Mouse (Mus musculus): ENCODE results near the gene Usp12. TPM values are rescaled to one million over a fixed set of nuclear protein-coding genes. Genes with fewer than 3 reads are reported as not detected.

Usp12 gene
- total RNA-seq (2021), result 10 to 100 TPM; 64.4 to 67.3 TPM
- long read RNA-seq, full-length matches to known transcripts, result 4 of 20 reads
- long read RNA-seq, partial matches to known transcripts, result 2 of 20 reads
- long read RNA-seq, other reads (novel, unspliced or antisense), result 14 of 20 reads

GRCm38 (mm10) chr5:146794853-146795252 lies at the start of gene Usp12:
TSS of gene Usp12 (minus strand) at chr5:146795006.
- DNase-seq (ENCODE audit: low spot score in 2 of 2), result peak; percentile 98 to 99

GRCm38 (mm10) chr5:146844301-146844941 lies 49.6 kb upstream of the Usp12 start:
- no peak for DNase-seq (ENCODE audit: low spot score in 2 of 2)

GRCm38 (mm10) chr5:146841996-146842395 lies 47.2 kb upstream of the Usp12 start:
- no peak for DNase-seq (ENCODE audit: low spot score in 2 of 2)

- DNase-seq (ENCODE audit: low spot score in 2 of 2), result no peak
Measured at GRCm38 (mm10) chr5:146841301-146841700, 46.5 kb upstream of the Usp12 start.

GRCm38 (mm10) chr5:146840422-146840821 lies 45.6 kb upstream of the Usp12 start:
- no peak for DNase-seq (ENCODE audit: low spot score in 2 of 2)

- DNase-seq (ENCODE audit: low spot score in 2 of 2), result no peak
Measured at GRCm38 (mm10) chr5:146839760-146840159, 45.0 kb upstream of the Usp12 start.

GRCm38 (mm10) chr5:146838836-146839648 lies 44.2 kb upstream of the Usp12 start:
- DNase-seq (ENCODE audit: low spot score in 2 of 2), result no peak

GRCm38 (mm10) chr5:146837967-146838720 lies 43.3 kb upstream of the Usp12 start:
- DNase-seq (ENCODE audit: low spot score in 2 of 2), result no peak

- no peak for DNase-seq (ENCODE audit: low spot score in 2 of 2)
Measured at GRCm38 (mm10) chr5:146834959-146835358, 40.2 kb upstream of the Usp12 start.

GRCm38 (mm10) chr5:146833673-146834201 lies 38.9 kb upstream of the Usp12 start:
- no peak for DNase-seq (ENCODE audit: low spot score in 2 of 2)

GRCm38 (mm10) chr5:146832769-146833448 lies 38.1 kb upstream of the Usp12 start, which contains the start of gene Rpl21:
TSS of gene Rpl21 (plus strand) at chr5:146832890.
- peak; percentile 95 for DNase-seq (ENCODE audit: low spot score in 2 of 2)

GRCm38 (mm10) chr5:146832435-146832768 lies 37.6 kb upstream of the Usp12 start:
- no peak for DNase-seq (ENCODE audit: low spot score in 2 of 2)

GRCm38 (mm10) chr5:146829528-146829927 lies 34.7 kb upstream of the Usp12 start:
- DNase-seq (ENCODE audit: low spot score in 2 of 2), result no peak

GRCm38 (mm10) chr5:146823005-146823404 lies 28.2 kb upstream of the Usp12 start:
- DNase-seq (ENCODE audit: low spot score in 2 of 2), result no peak

GRCm38 (mm10) chr5:146818906-146819623 lies 24.3 kb upstream of the Usp12 start:
- no peak for DNase-seq (ENCODE audit: low spot score in 2 of 2)

- DNase-seq (ENCODE audit: low spot score in 2 of 2), result no peak
Measured at GRCm38 (mm10) chr5:146817583-146817982, 22.8 kb upstream of the Usp12 start.

- DNase-seq (ENCODE audit: low spot score in 2 of 2), result no peak
Measured at GRCm38 (mm10) chr5:146815394-146815793, 20.6 kb upstream of the Usp12 start.

- DNase-seq (ENCODE audit: low spot score in 2 of 2), result no peak
Measured at GRCm38 (mm10) chr5:146813421-146813820, 18.6 kb upstream of the Usp12 start.

GRCm38 (mm10) chr5:146812866-146813265 lies 18.1 kb upstream of the Usp12 start:
- no peak for DNase-seq (ENCODE audit: low spot score in 2 of 2)

GRCm38 (mm10) chr5:146809951-146810350 lies 15.1 kb upstream of the Usp12 start:
- DNase-seq (ENCODE audit: low spot score in 2 of 2), result no peak

All from layer of hippocampus, postnatal 10 days (tissue).